Mouse (Mus musculus) MEL (cell line): ENCODE measurements around the gene Efcab1.

Experiments used
- BHLHE40 ChIP-seq: IDR thresholded peaks from 2 replicates; pipeline ENCODE4 v1.6.1; 2012; ENCODE audit warnings: low read depth, mild to moderate bottlenecking, inconsistent platforms, low read length, improper control_type of control experiment, borderline replicate concordance
- CTCF ChIP-seq, 3 experiments: IDR thresholded peaks in 2 of 3; conservative IDR thresholded peaks in 1 of 3; 2 replicates each; pipeline ENCODE4 v1.5.1; 2011 to 2012; ENCODE audit warnings: low read length in 3 of 3, low read depth in 2 of 3, mild to moderate bottlenecking in 2 of 3, improper control_type of control experiment in 1 of 3, inconsistent platforms in 1 of 3, mixed read lengths in 1 of 3, moderate library complexity in 1 of 3; ENCODE audit not compliant: control insufficient read depth in 1 of 3, insufficient read depth in 1 of 3, poor library complexity in 1 of 3, severe bottlenecking in 1 of 3
- EP300 ChIP-seq, 2 experiments: IDR thresholded peaks; 2 replicates each; pipeline ENCODE4 v1.6.1; 2011; ENCODE audit warnings: improper control_type of control experiment in 2 of 2, low read length in 2 of 2, low read depth in 1 of 2, mild to moderate bottlenecking in 1 of 2
- GATA1 ChIP-seq: IDR thresholded peaks from 2 replicates; pipeline ENCODE4 v1.6.1; 2011; ENCODE audit warnings: low read depth, low read length, improper control_type of control experiment
- KAT2A ChIP-seq: conservative IDR thresholded peaks from 2 replicates; pipeline ENCODE4 v1.6.1; 2012; ENCODE audit warnings: low read depth, low read length, improper control_type of control experiment, inconsistent platforms
- MXI1 ChIP-seq: IDR thresholded peaks from 2 replicates; pipeline ENCODE4 v1.6.1; 2011; ENCODE audit warnings: mild to moderate bottlenecking, low read depth, low read length, improper control_type of control experiment
- MYB ChIP-seq: IDR thresholded peaks from 2 replicates; pipeline ENCODE4 v1.6.1; 2011; ENCODE audit warnings: mild to moderate bottlenecking, low read depth, low read length, improper control_type of control experiment
- ZNF384 ChIP-seq: IDR thresholded peaks from 2 replicates; pipeline ENCODE4 v1.6.1; 2012; ENCODE audit warnings: low read depth, mild to moderate bottlenecking, inconsistent platforms, low read length, improper control_type of control experiment

GRCm38 (mm10) chr16:14893864-14894263 is 12.5 kb upstream of the Efcab1 start:
- no peak for TF ChIP-seq CTCF (IDR thresholded peaks at IDR 0.05 in 2 of 3, conservative IDR thresholded peaks at IDR 0.05 in 1 of 3; ENCODE audit: control insufficient read depth in 1 of 3, insufficient read depth in 1 of 3, low read depth in 2 of 3, low read length in 3 of 3, poor library complexity in 1 of 3, severe bottlenecking in 1 of 3)
- TF ChIP-seq ZNF384 = no peak
- no peak for TF ChIP-seq MXI1
- TF ChIP-seq KAT2A = no peak
- TF ChIP-seq BHLHE40 = no peak
- no peak for TF ChIP-seq EP300 (IDR thresholded peaks at IDR 0.05; ENCODE audit: low read depth in 1 of 2, low read length in 2 of 2)
- TF ChIP-seq MYB = no peak
- no peak for TF ChIP-seq GATA1
